Mouse (Mus musculus): Measurements from ENCODE around the gene Snn. TPM values are rescaled to one million over a fixed set of nuclear protein-coding genes. Genes with fewer than 3 reads are reported as not detected.

Snn gene
- polyA plus RNA-seq, 1 experiment from 2014 or later = 49.9 TPM

DNA sequence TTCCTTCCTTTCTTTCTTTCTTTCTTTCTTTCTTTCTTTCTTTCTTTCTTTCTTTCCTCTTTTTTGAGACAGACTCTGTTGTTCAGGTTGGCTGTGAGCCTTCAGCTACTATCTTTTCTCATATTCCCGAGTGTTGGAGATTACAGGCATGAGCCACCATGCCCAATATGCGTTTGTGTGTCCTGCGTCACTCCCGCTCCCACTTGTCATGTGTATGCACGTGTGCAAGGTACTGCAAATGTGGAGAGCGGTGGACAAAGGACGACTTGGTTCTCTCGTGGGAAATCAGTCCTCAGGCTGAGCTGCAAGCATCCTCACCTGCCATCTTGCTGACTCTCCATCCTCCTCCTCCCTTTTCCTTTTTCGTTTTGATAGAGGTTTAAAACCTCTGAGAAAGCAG, 25.5 kb upstream of the Snn start:
- Histone ChIP-seq H3K27me3 (ENCODE audit: control insufficient read depth, insufficient read depth, low read length) (no peaks in the 10 kb centered on the region), H3K4me1 (ENCODE audit: control insufficient read depth, insufficient read depth, low read length) (0 out of 2 replicates have a peak, but pooled peaks cover 2% of the 10 kb centered on the region), H3K36me3 (ENCODE audit: control insufficient read depth, insufficient read depth, low read length) (no peaks in the 10 kb centered on the region), H3K9ac (replicated peaks; ENCODE audit: low read depth, low read length) (no peak overlapping the region), H3K4me3 (ENCODE audit: low read depth, low read length) (no peak overlapping the region), H3K4me2 (replicated peaks; ENCODE audit: low read depth, low read length) (no peak overlapping the region), H3K27ac (ENCODE audit: low read length) (no peak overlapping the region), H3K9me3 (ENCODE audit: control insufficient read depth, low read depth, low read length) (no peaks in the 10 kb centered on the region)
- WGBS = 89% methylated on average over 9 of the region's 9 CpGs
- ATAC-seq (ENCODE audit: insufficient number of reproducible peaks, insufficient read depth, low FRiP score, low read depth) = no peak

DNA sequence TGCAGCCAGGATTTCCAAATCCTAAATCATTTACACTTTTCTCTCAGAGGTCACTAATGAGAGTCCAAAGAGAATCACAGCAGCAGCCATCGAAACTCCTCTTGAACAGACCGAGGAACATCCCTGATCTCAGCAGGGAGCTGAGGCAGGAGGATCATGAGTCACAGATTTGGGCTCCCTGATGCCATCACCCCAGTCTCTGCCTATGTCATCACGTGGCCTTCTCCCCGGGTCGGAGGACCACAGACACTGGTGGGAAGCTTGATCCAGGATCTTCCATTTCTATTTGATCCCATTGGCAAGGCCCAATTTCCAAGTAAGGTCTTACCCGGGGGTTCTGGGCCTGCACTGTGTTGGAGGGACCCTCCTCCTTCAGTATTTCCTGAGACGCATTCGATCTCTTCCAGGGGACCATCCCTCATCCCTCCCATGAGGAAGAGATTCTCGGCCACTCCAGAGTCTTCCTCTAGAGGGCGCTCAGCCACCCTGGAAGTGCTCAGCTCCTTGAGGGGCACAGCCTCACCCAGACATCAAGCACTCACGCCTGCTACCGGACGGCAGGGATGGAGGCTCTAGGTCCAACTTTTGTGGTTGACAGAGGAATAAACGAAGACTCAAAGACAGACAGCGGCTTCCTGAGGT, 24.8 kb upstream of the Snn start:
- Histone ChIP-seq H3K36me3 (ENCODE audit: control insufficient read depth, insufficient read depth, low read length) (no peaks in the 10 kb centered on the region), H3K4me3 (ENCODE audit: low read depth, low read length) (no peak overlapping the region), H3K4me1 (ENCODE audit: control insufficient read depth, insufficient read depth, low read length) (0 out of 2 replicates have a peak, but pooled peaks cover 2% of the 10 kb centered on the region), H3K9ac (replicated peaks; ENCODE audit: low read depth, low read length) (no peak overlapping the region), H3K4me2 (replicated peaks; ENCODE audit: low read depth, low read length) (no peak overlapping the region), H3K27me3 (ENCODE audit: control insufficient read depth, insufficient read depth, low read length) (no peaks in the 10 kb centered on the region), H3K27ac (ENCODE audit: low read length) (no peak overlapping the region), H3K9me3 (ENCODE audit: control insufficient read depth, low read depth, low read length) (no peaks in the 10 kb centered on the region)
- WGBS = 28% methylated on average over 15 of the region's 15 CpGs
- peak; percentile 64; the same call in 1 of the 2 replicates for ATAC-seq (ENCODE audit: insufficient number of reproducible peaks, insufficient read depth, low FRiP score, low read depth)

DNA sequence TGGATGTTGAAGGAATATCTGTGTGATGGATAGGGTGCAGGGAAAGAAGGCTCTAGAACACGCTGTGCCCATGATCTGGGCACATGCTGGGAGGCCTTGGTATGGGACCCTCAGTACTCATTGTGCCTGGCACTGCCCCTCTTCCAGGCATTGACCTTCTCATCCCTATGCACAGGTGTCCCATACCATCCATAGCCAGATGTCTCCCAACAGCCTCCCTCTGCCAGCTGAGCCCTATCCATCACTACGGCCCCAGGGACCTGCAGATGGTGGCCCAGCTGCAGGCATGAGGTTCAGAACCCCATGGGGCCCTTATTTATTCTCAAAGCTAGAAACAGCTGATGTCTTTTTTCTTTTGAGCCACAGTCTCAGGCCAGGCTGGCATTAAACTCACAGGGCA, 20.1 kb upstream of the Snn start:
- H3K27ac ChIP-seq (ENCODE audit: low read length) = no peak overlapping the region
- no peak overlapping the region for H3K4me2 ChIP-seq (replicated peaks; ENCODE audit: low read depth, low read length)
- H3K9me3 ChIP-seq (ENCODE audit: control insufficient read depth, low read depth, low read length) = no peaks in the 10 kb centered on the region
- 0 out of 2 replicates have a peak, but pooled peaks cover 2% of the 10 kb centered on the region for H3K4me1 ChIP-seq (ENCODE audit: control insufficient read depth, insufficient read depth, low read length)
- no peak overlapping the region for H3K4me3 ChIP-seq (ENCODE audit: low read depth, low read length)
- H3K36me3 ChIP-seq (ENCODE audit: control insufficient read depth, insufficient read depth, low read length) = no peaks in the 10 kb centered on the region
- 78% methylated on average over 2 of the region's 2 CpGs for WGBS
- ATAC-seq (ENCODE audit: insufficient number of reproducible peaks, insufficient read depth, low FRiP score, low read depth) = no peak
- H3K9ac ChIP-seq (replicated peaks; ENCODE audit: low read depth, low read length) = no peak overlapping the region
- no peaks in the 10 kb centered on the region for H3K27me3 ChIP-seq (ENCODE audit: control insufficient read depth, insufficient read depth, low read length)

DNA sequence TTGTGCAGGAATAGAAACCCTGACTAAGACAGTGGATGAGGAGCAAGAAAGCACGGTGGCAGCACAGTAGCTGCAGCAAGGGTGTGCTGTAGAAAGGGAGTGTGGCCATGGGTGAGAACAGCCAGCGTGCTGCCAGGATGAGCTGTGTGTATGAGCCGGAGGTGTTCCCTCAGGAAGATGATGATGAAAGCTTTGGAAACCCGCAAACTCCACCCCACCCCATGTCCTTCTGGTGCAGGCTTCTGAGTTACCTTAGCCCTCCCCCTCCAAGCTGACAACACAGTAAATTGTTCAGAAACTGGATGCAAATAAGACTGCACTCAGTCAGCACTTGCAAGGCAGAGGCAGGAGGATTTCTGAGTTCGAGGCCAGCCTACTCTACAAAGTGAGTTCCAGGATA, 17.5 kb upstream of the Snn start:
- WGBS = 84% methylated on average over 5 of the region's 5 CpGs
- Histone ChIP-seq H3K4me2 (replicated peaks; ENCODE audit: low read depth, low read length) (no peak overlapping the region), H3K27me3 (ENCODE audit: control insufficient read depth, insufficient read depth, low read length) (no peaks in the 10 kb centered on the region), H3K36me3 (ENCODE audit: control insufficient read depth, insufficient read depth, low read length) (no peaks in the 10 kb centered on the region), H3K27ac (ENCODE audit: low read length) (no peak overlapping the region), H3K9me3 (ENCODE audit: control insufficient read depth, low read depth, low read length) (no peaks in the 10 kb centered on the region), H3K4me3 (ENCODE audit: low read depth, low read length) (no peak overlapping the region), H3K4me1 (ENCODE audit: control insufficient read depth, insufficient read depth, low read length) (no peaks in the 10 kb centered on the region), H3K9ac (replicated peaks; ENCODE audit: low read depth, low read length) (no peak overlapping the region)
- no peak for ATAC-seq (ENCODE audit: insufficient number of reproducible peaks, insufficient read depth, low FRiP score, low read depth)

DNA sequence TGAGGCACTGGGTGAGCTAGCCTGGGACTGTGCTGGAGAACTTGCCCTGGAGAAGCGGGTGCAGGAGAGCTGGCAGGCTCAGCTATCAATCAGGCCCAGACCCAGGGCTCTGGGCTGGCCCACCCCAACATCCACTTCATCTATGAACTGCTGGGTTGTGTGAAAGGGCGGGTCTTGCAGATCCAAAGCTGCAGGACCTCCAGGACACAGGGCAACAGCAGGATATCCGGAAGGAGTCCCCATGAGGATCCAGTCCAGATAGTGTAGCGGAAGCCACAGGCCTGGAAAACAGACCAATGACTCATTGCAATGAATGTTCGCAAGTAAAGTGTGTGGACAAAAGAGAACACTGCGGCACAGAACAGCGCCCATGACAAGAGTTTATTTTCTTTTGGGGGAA, 14.3 kb upstream of the Snn start:
- H3K9me3 ChIP-seq (ENCODE audit: control insufficient read depth, low read depth, low read length) = no peaks in the 10 kb centered on the region
- H3K27me3 ChIP-seq (ENCODE audit: control insufficient read depth, insufficient read depth, low read length) = no peaks in the 10 kb centered on the region
- no peaks in the 10 kb centered on the region for H3K36me3 ChIP-seq (ENCODE audit: control insufficient read depth, insufficient read depth, low read length)
- no peaks in the 10 kb centered on the region for H3K4me1 ChIP-seq (ENCODE audit: control insufficient read depth, insufficient read depth, low read length)
- H3K4me3 ChIP-seq (ENCODE audit: low read depth, low read length) = no peak overlapping the region
- H3K9ac ChIP-seq (replicated peaks; ENCODE audit: low read depth, low read length) = no peak overlapping the region
- no peak for ATAC-seq (ENCODE audit: insufficient number of reproducible peaks, insufficient read depth, low FRiP score, low read depth)
- H3K27ac ChIP-seq (ENCODE audit: low read length) = no peak overlapping the region
- 78% methylated on average over 7 of the region's 7 CpGs for WGBS
- no peak overlapping the region for H3K4me2 ChIP-seq (replicated peaks; ENCODE audit: low read depth, low read length)

DNA sequence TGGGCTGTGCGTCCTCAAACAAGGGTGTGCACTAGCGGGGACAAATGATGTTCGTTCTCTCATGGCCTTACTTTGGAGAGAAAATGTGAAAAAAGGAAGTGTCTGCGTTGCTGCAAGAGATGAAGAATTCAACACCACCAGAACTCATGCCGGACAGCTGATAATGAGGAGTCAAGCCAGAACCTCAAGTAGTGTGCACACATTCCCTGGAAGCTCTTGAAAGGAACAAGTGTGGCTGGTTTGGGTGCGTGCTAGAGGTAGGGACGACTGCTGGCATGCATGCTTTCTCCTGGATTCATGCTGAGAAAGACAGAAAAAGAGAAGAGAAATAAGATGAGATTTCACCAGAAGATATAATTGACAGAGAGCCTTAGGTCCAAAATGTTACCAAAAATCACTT, 13.6 kb upstream of the Snn start:
- Histone ChIP-seq H3K9ac (replicated peaks; ENCODE audit: low read depth, low read length) (no peak overlapping the region), H3K4me1 (ENCODE audit: control insufficient read depth, insufficient read depth, low read length) (no peaks in the 10 kb centered on the region), H3K4me2 (replicated peaks; ENCODE audit: low read depth, low read length) (no peak overlapping the region), H3K36me3 (ENCODE audit: control insufficient read depth, insufficient read depth, low read length) (no peaks in the 10 kb centered on the region), H3K27ac (ENCODE audit: low read length) (no peak overlapping the region), H3K4me3 (ENCODE audit: low read depth, low read length) (no peak overlapping the region), H3K27me3 (ENCODE audit: control insufficient read depth, insufficient read depth, low read length) (no peaks in the 10 kb centered on the region), H3K9me3 (ENCODE audit: control insufficient read depth, low read depth, low read length) (no peaks in the 10 kb centered on the region)
- ATAC-seq (ENCODE audit: insufficient number of reproducible peaks, insufficient read depth, low FRiP score, low read depth) = no peak
- 79% methylated on average over 7 of the region's 7 CpGs for WGBS

DNA sequence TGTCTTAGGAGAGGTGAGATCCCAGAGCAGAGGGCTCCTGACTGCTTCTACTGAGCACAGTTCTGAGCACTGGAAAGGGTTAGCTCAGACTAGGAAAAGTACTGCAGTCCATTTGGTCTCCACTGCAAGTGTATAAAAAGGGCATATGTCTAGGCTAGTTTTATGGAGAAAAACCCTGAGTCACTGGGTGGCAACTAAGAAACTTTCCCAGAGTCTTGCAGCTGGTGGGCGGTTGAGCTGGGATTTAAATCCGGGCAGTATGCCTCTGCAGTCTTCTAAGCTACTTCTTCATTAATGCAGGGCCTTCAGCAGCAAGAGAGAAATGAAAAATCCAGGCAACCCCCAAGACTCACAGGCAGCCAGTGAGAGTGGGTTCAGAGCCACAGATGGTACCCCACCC, 10.5 kb upstream of the Snn start:
- 87% methylated on average over 2 of the region's 2 CpGs for WGBS
- H3K27ac ChIP-seq (ENCODE audit: low read length) = no peak overlapping the region
- no peaks in the 10 kb centered on the region for H3K27me3 ChIP-seq (ENCODE audit: control insufficient read depth, insufficient read depth, low read length)
- H3K9ac ChIP-seq (replicated peaks; ENCODE audit: low read depth, low read length) = no peak overlapping the region
- no peak overlapping the region for H3K4me3 ChIP-seq (ENCODE audit: low read depth, low read length)
- H3K36me3 ChIP-seq (ENCODE audit: control insufficient read depth, insufficient read depth, low read length) = no peaks in the 10 kb centered on the region
- H3K4me2 ChIP-seq (replicated peaks; ENCODE audit: low read depth, low read length) = no peak overlapping the region
- H3K9me3 ChIP-seq (ENCODE audit: control insufficient read depth, low read depth, low read length) = no peaks in the 10 kb centered on the region
- H3K4me1 ChIP-seq (ENCODE audit: control insufficient read depth, insufficient read depth, low read length) = no peaks in the 10 kb centered on the region
- no peak for ATAC-seq (ENCODE audit: insufficient number of reproducible peaks, insufficient read depth, low FRiP score, low read depth)

DNA sequence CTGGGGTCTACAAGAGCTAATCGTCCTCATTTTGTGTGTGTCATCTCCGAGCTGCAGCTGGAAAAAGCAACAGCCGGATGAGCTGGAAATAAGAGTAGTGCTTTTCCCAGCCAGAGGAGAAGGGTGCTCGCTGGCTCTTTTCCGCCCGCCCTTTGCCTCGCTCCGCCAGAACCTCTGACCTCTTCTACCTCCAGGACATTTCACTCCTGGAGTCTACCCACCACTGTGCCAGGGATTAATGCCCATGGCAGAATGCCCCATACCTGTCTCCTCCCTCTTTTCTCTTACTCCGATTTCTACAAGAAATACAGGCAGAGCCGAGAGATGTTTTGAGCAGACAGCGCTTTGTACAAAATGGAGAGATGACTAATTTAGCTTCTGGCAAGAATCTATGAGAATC, 9.6 kb upstream of the Snn start:
- ATAC-seq (ENCODE audit: insufficient number of reproducible peaks, insufficient read depth, low FRiP score, low read depth) = no peak

DNA sequence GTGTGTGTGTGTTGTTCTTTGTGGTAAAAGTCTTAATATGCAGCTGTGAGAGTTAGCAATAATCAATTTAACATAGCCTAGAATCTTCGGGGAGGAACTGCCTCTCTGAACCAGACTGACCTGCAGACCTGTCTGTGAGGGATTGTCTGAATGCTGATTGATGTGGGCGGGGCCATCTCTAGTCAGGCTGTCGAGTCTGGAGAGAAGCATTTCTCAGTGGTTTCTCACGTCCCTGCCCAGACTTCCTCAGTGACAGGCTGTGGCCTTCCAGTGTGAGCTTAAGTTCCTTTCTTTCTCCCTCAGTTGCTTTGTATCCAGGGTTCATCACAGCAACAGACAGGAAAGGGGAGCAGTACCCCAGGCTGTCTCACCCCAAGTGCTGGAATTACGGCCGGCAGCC, 6.3 kb upstream of the Snn start:
- Histone ChIP-seq H3K9ac (replicated peaks; ENCODE audit: low read depth, low read length) (no peak overlapping the region), H3K4me2 (replicated peaks; ENCODE audit: low read depth, low read length) (no peak overlapping the region), H3K4me1 (ENCODE audit: control insufficient read depth, insufficient read depth, low read length) (no peaks in the 10 kb centered on the region), H3K9me3 (ENCODE audit: control insufficient read depth, low read depth, low read length) (no peaks in the 10 kb centered on the region), H3K27me3 (ENCODE audit: control insufficient read depth, insufficient read depth, low read length) (no peaks in the 10 kb centered on the region), H3K27ac (ENCODE audit: low read length) (no peak overlapping the region), H3K36me3 (ENCODE audit: control insufficient read depth, insufficient read depth, low read length) (no peaks in the 10 kb centered on the region), H3K4me3 (ENCODE audit: low read depth, low read length) (no peak overlapping the region)
- no peak for ATAC-seq (ENCODE audit: insufficient number of reproducible peaks, insufficient read depth, low FRiP score, low read depth)
- 62% methylated on average over 6 of the region's 6 CpGs for WGBS

More for the DNA sequence above, 9.6 kb upstream of the Snn start:
- Histone ChIP-seq H3K4me3 (ENCODE audit: low read depth, low read length) (no peak overlapping the region), H3K4me2 (replicated peaks; ENCODE audit: low read depth, low read length) (no peak overlapping the region), H3K27me3 (ENCODE audit: control insufficient read depth, insufficient read depth, low read length) (no peaks in the 10 kb centered on the region), H3K4me1 (ENCODE audit: control insufficient read depth, insufficient read depth, low read length) (no peaks in the 10 kb centered on the region), H3K27ac (ENCODE audit: low read length) (no peak overlapping the region), H3K9ac (replicated peaks; ENCODE audit: low read depth, low read length) (no peak overlapping the region), H3K36me3 (ENCODE audit: control insufficient read depth, insufficient read depth, low read length) (no peaks in the 10 kb centered on the region), H3K9me3 (ENCODE audit: control insufficient read depth, low read depth, low read length) (no peaks in the 10 kb centered on the region)
- 93% methylated on average over 11 of the region's 11 CpGs for WGBS

All from stomach, embryonic 14.5 days (tissue).